Mouse (Mus musculus) NIH3T3 (cell line): ENCODE results near the gene C1qtnf12.

Experiments used
- DNase-seq: peaks from one replicate; pipeline ENCODE4 v3.0.0-alpha.2; 2012; ENCODE audit warnings: low read depth

The C1qtnf12 gene

GRCm38 (mm10) chr4:156004109-156004508 lies 42.0 kb downstream of the C1qtnf12 start:
- DNase-seq: no peak

GRCm38 (mm10) chr4:156008369-156008768 lies 46.3 kb downstream of the C1qtnf12 start:
- no peak for DNase-seq

GRCm38 (mm10) chr4:156013637-156014036 lies 51.5 kb downstream of the C1qtnf12 start, which contains the start of gene Tnfrsf4:
Tnfrsf4 (plus strand) TSS chr4:156013843.
- no peak for DNase-seq

GRCm38 (mm10) chr4:156014436-156014835 lies 52.3 kb downstream of the C1qtnf12 start:
- peak; percentile 18 for DNase-seq
